Mouse (Mus musculus) hindbrain, postnatal 0 days (tissue): ENCODE data around the gene Clpb. TPM values are rescaled to one million over a fixed set of nuclear protein-coding genes. Genes with fewer than 3 reads are reported as not detected.

Experiments used
- ATAC-seq: fragments of 200-750 bp; cut with Nextera tagmentation; 2 replicates; pipeline ENCODE4 v1.8.0; 2017; ENCODE audit warnings: mild to moderate bottlenecking, moderate TSS enrichment, moderate library complexity
- DNase-seq: peaks from one replicate; pipeline ENCODE4 v3.0.0-alpha.2; 2015; ENCODE audit warnings: low spot score
- H3K27ac ChIP-seq: fragments of 300-500 bp; sonication (generic); 2 replicates; pipeline ENCODE4 v1.5.1; 2014; ENCODE audit warnings: mild to moderate bottlenecking
- H3K27me3 ChIP-seq: fragments of 300-500 bp; sonication (generic); 2 replicates; pipeline ENCODE4 v1.6.1; 2014; ENCODE audit warnings: low read length, mixed read lengths; ENCODE audit not compliant: insufficient read depth
- H3K36me3 ChIP-seq: fragments of 300-500 bp; sonication (generic); 2 replicates; pipeline ENCODE4 v1.6.1; 2014; ENCODE audit warnings: low read length, mixed read lengths; ENCODE audit not compliant: insufficient read depth
- H3K4me1 ChIP-seq: fragments of 300-500 bp; sonication (generic); 2 replicates; pipeline ENCODE4 v1.6.1; 2014; ENCODE audit warnings: antibody characterized with exemption, low read length, mixed read lengths; ENCODE audit not compliant: insufficient read depth
- H3K4me2 ChIP-seq: fragments of 300-500 bp; sonication (generic); 2 replicates; pipeline ENCODE4 v1.6.1; 2014; ENCODE audit warnings: low read depth, mild to moderate bottlenecking, low read length, moderate library complexity, mixed read lengths
- H3K4me3 ChIP-seq: fragments of 300-500 bp; sonication (generic); 2 replicates; pipeline ENCODE4 v1.5.1; 2014; ENCODE audit warnings: low read length
- H3K9ac ChIP-seq: fragments of 300-500 bp; sonication (generic); replicated peaks from 2 replicates; pipeline ENCODE4 v1.6.1; 2014; ENCODE audit warnings: mild to moderate bottlenecking, low read length, moderate library complexity, mixed read lengths
- H3K9me3 ChIP-seq: fragments of 300-500 bp; sonication (generic); 2 replicates; pipeline ENCODE4 v1.6.1; 2016; ENCODE audit warnings: low read length, mixed read lengths
- CTCF ChIP-seq: IDR thresholded peaks from 2 replicates; pipeline ENCODE4 v1.5.1; 2016; ENCODE audit warnings: antibody characterized with exemption, control low read depth, low read depth
- WGBS: fragments of 180-500 bp; shearing (Covaris S2); extraction: QIAGEN DNeasy Blood & Tissue Kit; methylation state at CpG from one replicate; pipeline ENCODE4 v1.1.7; 2014; 5-methylcytosine and 5-hydroxymethylcytosine counted together
- polyA plus RNA-seq: library from polyadenylated mRNA; unstranded; fragments of >200 nt; fragmentation: Nextera tagmentation; extraction: Ambion mirVana; gene quantifications from 2 replicates; pipeline ENCODE4 v1.2.1, GENCODE M21; 2015
- total RNA-seq: library from RNA; depleted of rRNA; stranded (reverse); fragments of >200 nt; gene quantifications from 2 replicates; pipeline ENCODE4 v1.2.3, GENCODE M21; 2014

The Clpb gene
- total and polyA plus RNA-seq, 2 experiments from 2014 or later = 36.6 to 67.4 TPM

DNA sequence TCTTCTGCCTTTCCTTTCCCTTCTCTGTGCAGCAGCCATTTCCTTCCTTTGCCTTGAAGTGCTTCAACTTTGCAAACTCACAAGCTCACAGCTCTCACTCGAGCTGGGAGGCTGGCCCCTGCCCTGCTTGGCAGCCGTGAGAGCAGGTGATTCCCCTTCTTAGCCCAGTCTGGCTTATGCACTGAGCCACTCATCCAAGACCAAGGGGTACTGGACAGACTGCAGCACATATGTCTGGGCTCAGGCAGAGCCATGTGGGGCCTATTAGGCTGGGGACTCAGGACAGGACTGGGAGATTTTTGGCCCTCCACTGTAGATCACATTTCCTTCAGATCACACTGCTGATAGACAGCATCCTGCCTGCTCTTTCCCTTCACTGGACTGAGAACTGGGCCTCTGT, 10.1 kb downstream of the Clpb start:
- DNase-seq = no peak
- Histone ChIP-seq H3K4me3 (no peak overlapping the region), H3K4me2 (no peak overlapping the region), H3K9ac (no peak overlapping the region), H3K27me3 (no peaks in the 10 kb centered on the region), H3K36me3 (no peaks in the 10 kb centered on the region; the same call in 1 of the 2 replicates), H3K27ac (no peak overlapping the region), H3K4me1 (peaks cover 7% of the 10 kb centered on the region; the same call in 1 of the 2 replicates), H3K9me3 (no peaks in the 10 kb centered on the region)
- no peak for ATAC-seq
- no peak for TF ChIP-seq CTCF
- 21% methylated on average over 2 of the region's 2 CpGs for WGBS

DNA sequence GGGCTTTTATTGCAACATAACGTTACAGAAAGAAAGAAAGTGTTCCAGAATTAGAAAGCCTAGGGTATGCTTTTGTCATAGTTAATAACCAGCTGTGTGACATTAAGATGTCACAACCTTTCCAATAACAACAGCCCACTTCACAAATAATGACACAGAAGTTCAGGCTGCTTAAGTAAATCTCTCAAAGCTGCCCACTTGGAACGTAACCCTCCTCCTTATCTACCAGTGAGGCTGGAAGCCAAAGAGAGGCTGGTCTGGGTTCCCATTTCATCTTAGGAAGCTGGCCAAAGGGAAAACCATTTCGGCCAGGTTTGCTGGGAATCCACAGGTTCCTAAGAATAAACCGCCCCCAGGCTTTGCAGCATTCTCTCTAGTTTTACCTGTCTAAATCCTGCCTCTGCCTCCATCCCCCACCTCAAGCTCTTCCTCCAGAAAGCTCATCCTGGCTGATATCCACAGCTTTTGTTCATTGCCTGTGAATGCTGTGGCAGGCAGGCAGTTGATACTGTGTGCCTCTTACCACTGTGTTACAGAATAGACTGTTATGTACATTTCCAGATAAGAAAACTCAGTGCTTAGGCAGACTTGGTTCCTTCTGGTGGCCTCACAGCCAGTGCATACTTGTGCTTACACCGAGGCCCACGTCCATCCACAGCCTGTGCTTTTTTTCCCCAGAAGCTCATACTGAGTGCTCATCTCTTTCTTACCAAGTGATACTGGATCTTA, 12.8 kb downstream of the Clpb start:
- no peak for TF ChIP-seq CTCF
- DNase-seq = no peak
- Histone ChIP-seq H3K9me3 (no peaks in the 10 kb centered on the region), H3K9ac (0 out of 2 replicates have a peak overlapping the region, but pooled peaks have one; percentile 17), H3K4me2 (no peak overlapping the region), H3K36me3 (no peaks in the 10 kb centered on the region; the same call in 1 of the 2 replicates), H3K27me3 (no peaks in the 10 kb centered on the region), H3K4me1 (peaks cover 7% of the 10 kb centered on the region; the same call in 1 of the 2 replicates), H3K4me3 (no peak overlapping the region), H3K27ac (peak overlapping the region; percentile 45; the same call in 1 of the 2 replicates)
- ATAC-seq = no peak
- 30% methylated on average over 6 of the region's 6 CpGs for WGBS

DNA sequence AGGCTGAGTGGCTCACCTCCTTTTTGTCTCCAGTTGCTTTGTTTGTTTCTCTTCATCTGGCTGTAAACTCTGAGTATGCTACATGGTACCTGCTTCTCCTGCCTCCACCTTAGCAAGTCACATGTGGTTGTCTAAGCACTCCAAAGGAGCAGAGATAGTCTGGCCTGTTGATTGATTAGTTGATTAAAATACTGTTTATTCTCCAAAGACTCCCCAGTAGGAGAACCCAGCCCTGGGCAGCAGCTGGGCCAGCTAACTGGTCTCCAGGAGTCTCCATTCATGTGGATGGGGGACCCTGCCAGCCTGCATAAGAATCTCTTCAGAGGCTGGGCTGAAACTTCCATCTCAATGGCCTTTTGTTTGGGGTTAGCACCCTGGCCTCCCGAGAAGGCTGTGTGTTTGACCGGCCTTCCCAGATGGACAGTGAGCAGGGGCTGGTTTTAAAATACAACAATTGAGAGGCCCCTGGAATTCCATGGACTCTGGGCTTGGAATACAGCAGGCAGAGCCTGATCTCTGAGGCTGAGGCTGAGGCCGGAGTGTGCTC, 13.4 kb downstream of the Clpb start:
- Histone ChIP-seq H3K9ac (0 out of 2 replicates have a peak overlapping the region, but pooled peaks have one; percentile 17), H3K4me3 (no peak overlapping the region), H3K36me3 (no peaks in the 10 kb centered on the region), H3K9me3 (no peaks in the 10 kb centered on the region), H3K27ac (peak overlapping the region; percentile 45; the same call in 1 of the 2 replicates), H3K27me3 (no peaks in the 10 kb centered on the region), H3K4me2 (no peak overlapping the region), H3K4me1 (peaks cover 7% of the 10 kb centered on the region; the same call in 1 of the 2 replicates)
- DNase-seq (peak; percentile 41), ATAC-seq (peak; percentile 27; the same call in 1 of the 2 replicates)
- no peak for TF ChIP-seq CTCF
- WGBS = 31% methylated on average over 3 of the region's 3 CpGs

DNA sequence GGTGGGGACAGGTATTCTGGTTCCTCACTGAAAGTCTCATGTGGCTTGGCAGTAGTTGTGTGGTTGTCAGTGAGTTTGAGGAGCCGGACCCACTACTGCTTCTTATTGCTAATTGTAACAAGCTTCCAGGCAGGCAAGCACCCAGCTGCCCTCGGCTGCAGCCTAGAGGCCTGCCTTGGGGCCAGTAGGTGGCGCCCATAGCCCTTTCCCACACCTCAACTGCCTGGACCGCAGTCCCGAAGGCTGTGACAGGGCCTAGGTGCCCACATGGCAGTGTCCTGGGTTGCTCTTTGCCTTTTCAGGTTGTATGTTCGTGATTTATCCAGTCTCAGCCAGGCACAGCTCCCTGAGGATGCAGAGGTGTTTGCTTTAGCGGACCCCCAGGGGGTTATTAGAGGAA, 16.2 kb downstream of the Clpb start:
- Histone ChIP-seq H3K27ac (no peak overlapping the region), H3K4me3 (no peak overlapping the region), H3K36me3 (no peaks in the 10 kb centered on the region), H3K9ac (no peak overlapping the region), H3K4me1 (peaks cover 7% of the 10 kb centered on the region; the same call in 1 of the 2 replicates), H3K27me3 (no peaks in the 10 kb centered on the region), H3K9me3 (no peaks in the 10 kb centered on the region), H3K4me2 (no peak overlapping the region)
- DNase-seq (peak; percentile 83), ATAC-seq (peak; percentile 92)
- WGBS = 12% methylated on average over 7 of the region's 7 CpGs
- TF ChIP-seq CTCF = peak; percentile 88

DNA sequence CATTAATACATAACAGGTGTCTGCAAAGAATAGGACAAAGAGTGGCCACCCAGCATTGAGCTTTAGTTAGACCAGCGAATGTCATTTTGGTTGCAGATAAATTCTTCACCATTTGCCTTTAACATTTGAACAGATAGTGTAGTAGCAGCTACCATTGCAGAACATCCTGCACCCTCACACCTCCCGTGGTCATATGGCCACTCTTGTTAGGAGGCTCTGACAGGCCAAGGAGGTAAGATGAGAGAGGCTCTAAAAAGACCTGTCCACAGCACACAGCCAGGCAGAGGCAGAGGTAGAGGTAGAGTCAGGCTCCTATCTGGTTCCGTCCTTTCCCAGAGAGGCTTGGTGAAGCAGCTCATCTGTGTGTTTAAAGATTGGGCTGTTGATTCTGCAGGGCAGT, 17.5 kb downstream of the Clpb start:
- Histone ChIP-seq H3K4me1 (peaks cover 7% of the 10 kb centered on the region; the same call in 1 of the 2 replicates), H3K4me2 (no peak overlapping the region), H3K9ac (no peak overlapping the region), H3K4me3 (no peak overlapping the region), H3K27ac (no peak overlapping the region), H3K9me3 (no peaks in the 10 kb centered on the region), H3K36me3 (no peaks in the 10 kb centered on the region), H3K27me3 (no peaks in the 10 kb centered on the region)
- no peak for DNase-seq
- 81% methylated on average over 3 of the region's 3 CpGs for WGBS
- no peak for ATAC-seq
- TF ChIP-seq CTCF = no peak

DNA sequence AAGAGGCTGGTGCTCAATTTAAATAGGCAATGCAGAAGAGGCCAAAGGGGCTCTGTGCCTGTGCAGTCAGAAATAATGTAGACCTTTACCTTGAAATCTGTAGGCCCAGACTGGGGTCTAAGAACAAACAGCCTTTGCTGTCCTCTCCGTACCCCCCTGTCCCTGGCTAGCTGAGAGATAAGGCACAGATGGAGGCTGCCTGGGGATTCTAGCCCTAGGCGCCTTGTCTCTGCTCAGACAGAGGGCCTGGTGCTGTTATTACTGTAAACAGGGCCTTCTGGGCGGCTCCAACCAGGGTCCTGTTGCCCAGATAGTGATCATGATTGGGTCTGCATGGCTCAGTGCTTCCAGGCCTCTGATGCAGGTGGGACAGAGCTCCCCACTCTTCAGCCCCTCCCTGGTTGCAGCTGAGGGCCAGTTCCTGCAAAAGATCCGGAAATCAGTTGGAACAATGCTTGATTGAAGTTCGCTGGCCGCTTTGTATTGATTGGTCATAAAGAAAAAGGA, 18.2 kb downstream of the Clpb start:
- H3K27me3 ChIP-seq = no peaks in the 10 kb centered on the region
- H3K9me3 ChIP-seq = no peaks in the 10 kb centered on the region
- no peak overlapping the region for H3K27ac ChIP-seq
- no peak for TF ChIP-seq CTCF
- no peaks in the 10 kb centered on the region for H3K36me3 ChIP-seq
- H3K4me2 ChIP-seq = no peak overlapping the region
- H3K4me3 ChIP-seq = no peak overlapping the region
- no peak for DNase-seq
- H3K9ac ChIP-seq = 0 out of 2 replicates have a peak overlapping the region, but pooled peaks have one; percentile 33
- H3K4me1 ChIP-seq = 0 out of 2 replicates have a peak, but pooled peaks cover 2% of the 10 kb centered on the region
- 47% methylated on average over 6 of the region's 6 CpGs for whole genome bisulfite sequencing
- no peak for ATAC-seq
